Comparison of ENCODE assay signal across 15 mouse cellular contexts in the genomic region with DNA sequence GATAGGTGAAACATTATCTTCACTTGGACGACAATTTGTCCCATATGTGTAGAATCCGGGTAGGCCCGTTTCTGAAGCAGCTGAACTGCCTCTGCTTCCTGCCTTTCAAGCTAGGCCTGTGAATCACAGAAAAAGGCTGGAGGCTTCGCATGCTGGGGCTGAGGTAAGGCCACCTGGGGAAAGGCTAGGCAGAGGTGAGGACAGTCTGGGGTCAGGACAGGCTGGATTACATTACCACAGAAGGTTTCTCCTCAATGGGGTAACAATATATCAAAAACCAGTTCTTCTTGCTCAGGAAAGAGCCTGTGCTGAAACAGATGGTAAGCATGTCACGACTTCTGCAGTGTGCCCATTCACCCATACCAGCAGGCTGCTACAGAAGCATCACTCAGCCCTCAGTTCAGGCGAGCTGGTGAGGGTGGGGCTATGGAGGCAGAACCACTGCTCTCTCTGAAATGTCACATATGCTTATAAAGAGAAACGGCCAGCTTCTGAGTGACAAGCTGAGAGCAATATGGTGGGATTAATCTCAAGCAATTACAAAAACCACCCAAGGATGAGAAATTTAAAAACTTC.
DNase-seq lines count a peak whose midpoint lies in the region; ATAC-seq lines count a peak whose summit lies in the region.
"Had no signal": no experiment of that assay in that cellular context is flagged by ENCODE, and none has a peak within 500 bp of the region (broad histone marks: within the 10 kb centered on the region; RNA-seq: fewer than 3 reads in every experiment).

No protein-coding gene starts in this region.

- ATAC-seq in frontal cortex, adult (ENCODE audit: low TSS enrichment) = peak; percentile 32
- peak; percentile 60 for ATAC-seq in embryonic facial prominence, embryonic 14.5 days (ENCODE audit: low read depth)
- 0 out of 2 replicates have a peak, but pooled peaks have one; percentile 42 for ATAC-seq in stomach, embryonic 14.5 days (ENCODE audit: insufficient number of reproducible peaks, insufficient read depth, low FRiP score, low read depth)
- ATAC-seq in CD4-positive, CD25-positive, alpha-beta regulatory T cell, adult 4 months = no peak

- H3K27me3 ChIP-seq in embryonic facial prominence, embryonic 14.5 days (replicated peaks; ENCODE audit: control insufficient read depth, insufficient read depth, low read length) = no peaks in the 10 kb centered on the region
- H3K27me3 ChIP-seq in stomach, embryonic 14.5 days (ENCODE audit: control insufficient read depth, insufficient read depth, low read length) = no peaks in the 10 kb centered on the region

- H3K36me3 ChIP-seq in embryonic facial prominence, embryonic 14.5 days (ENCODE audit: control insufficient read depth, insufficient read depth, low read length) = no peaks in the 10 kb centered on the region
- no peaks in the 10 kb centered on the region for H3K36me3 ChIP-seq in stomach, embryonic 14.5 days (ENCODE audit: control insufficient read depth, insufficient read depth, low read length)
- H3K36me3 ChIP-seq: heart, embryonic 10.5 days had no signal

- H3K4me2 ChIP-seq in embryonic facial prominence, embryonic 14.5 days (ENCODE audit: low read depth, low read length) = no peak overlapping the region
- H3K4me2 ChIP-seq in stomach, embryonic 14.5 days (replicated peaks; ENCODE audit: low read depth, low read length) = no peak overlapping the region
- H3K4me2 ChIP-seq: liver, embryonic 11.5 days had no signal

- H3K4me3 ChIP-seq in embryonic facial prominence, embryonic 14.5 days (ENCODE audit: low read depth, low read length) = no peak overlapping the region
- H3K4me3 ChIP-seq in stomach, embryonic 14.5 days (ENCODE audit: low read depth, low read length) = no peak overlapping the region
- H3K4me3 ChIP-seq: heart, embryonic 10.5 days had no signal

- no peaks in the 10 kb centered on the region for H3K9me3 ChIP-seq in embryonic facial prominence, embryonic 14.5 days (ENCODE audit: control insufficient read depth, low read length)
- no peaks in the 10 kb centered on the region for H3K9me3 ChIP-seq in stomach, embryonic 14.5 days (ENCODE audit: control insufficient read depth, low read depth, low read length)
- H3K9me3 ChIP-seq: heart, embryonic 10.5 days had no signal

- peaks cover 11% of the 10 kb centered on the region; the same call in 1 of the 2 replicates for H3K4me1 ChIP-seq in embryonic facial prominence, embryonic 14.5 days (ENCODE audit: control insufficient read depth, insufficient read depth, low read length)
- H3K4me1 ChIP-seq in stomach, embryonic 14.5 days (ENCODE audit: control insufficient read depth, insufficient read depth, low read length) = 0 out of 2 replicates have a peak, but pooled peaks cover 2% of the 10 kb centered on the region

- H3K9ac ChIP-seq in embryonic facial prominence, embryonic 14.5 days (ENCODE audit: low read depth, low read length) = 0 out of 2 replicates have a peak overlapping the region, but pooled peaks have one; percentile 19
- no peak overlapping the region for H3K9ac ChIP-seq in stomach, embryonic 14.5 days (replicated peaks; ENCODE audit: low read depth, low read length)

- H3K27ac ChIP-seq in embryonic facial prominence, embryonic 14.5 days (replicated peaks; ENCODE audit: low read depth, low read length) = peak overlapping the region; percentile 72
- H3K27ac ChIP-seq in stomach, embryonic 14.5 days (ENCODE audit: low read length) = no peak overlapping the region
- H3K27ac ChIP-seq: heart, embryonic 10.5 days; kidney, postnatal 0 days had no signal

- DNase-seq in frontal cortex, postnatal 36 days (ENCODE audit: low spot score in 2 of 2) = no peak
- DNase-seq in layer of hippocampus, adult 9-11 months = peak; percentile 59
- no peak for DNase-seq in layer of hippocampus, adult 8-10 months (ENCODE audit: low spot score in 2 of 2)
- DNase-seq in embryonic facial prominence, embryonic 14.5 days (ENCODE audit: low spot score) = peak; percentile 29
- DNase-seq in Muller cell, postnatal 12 days (ENCODE audit: inconsistent ontology term) = no peak
- DNase-seq: adrenal gland, postnatal 25 days; cerebellum, adult 11-12 months; lung, postnatal 10 days; thymus, adult 18-20 months had no signal

- 17% methylated on average over 7 of the region's 7 CpGs for WGBS in embryonic facial prominence, embryonic 14.5 days
- WGBS in stomach, embryonic 14.5 days = 42% methylated on average over 7 of the region's 7 CpGs

Comparison
In these comparisons a context has a peak if more than half of its experiments do, and no peak if none do; other contexts are left out.
1. DNase-seq: peak in layer of hippocampus, adult 9-11 months (single experiment) and embryonic facial prominence, embryonic 14.5 days (single experiment); none in frontal cortex, postnatal 36 days (0 of 2), layer of hippocampus, adult 8-10 months (0 of 2) and Muller cell, postnatal 12 days (single experiment).